Mouse (Mus musculus) heart, embryonic 10.5 days (tissue): ENCODE data around the gene Apobec2. TPM values are rescaled to one million over a fixed set of nuclear protein-coding genes. Genes with fewer than 3 reads are reported as not detected.

Experiments
- DNase-seq: peaks from one replicate; pipeline ENCODE4 v3.0.0-alpha.2; 2017; ENCODE audit warnings: low spot score
- H3K27ac ChIP-seq: fragments of 300-500 bp; sonication (generic); 2 replicates; pipeline ENCODE4 v1.5.1; 2016; ENCODE audit warnings: mild to moderate bottlenecking
- H3K27me3 ChIP-seq: fragments of 300-500 bp; sonication (generic); 2 replicates; pipeline ENCODE4 v1.6.1; 2016; ENCODE audit warnings: mild to moderate bottlenecking; ENCODE audit not compliant: poor library complexity, insufficient read depth, severe bottlenecking
- H3K36me3 ChIP-seq: fragments of 300-500 bp; sonication (generic); 2 replicates; pipeline ENCODE4 v1.6.1; 2016; ENCODE audit warnings: mild to moderate bottlenecking, moderate library complexity
- H3K4me1 ChIP-seq: fragments of 300-500 bp; sonication (generic); 2 replicates; pipeline ENCODE4 v1.6.1; 2016; ENCODE audit warnings: mild to moderate bottlenecking
- H3K4me3 ChIP-seq: fragments of 300-500 bp; sonication (generic); 2 replicates; pipeline ENCODE4 v1.5.1; 2016; ENCODE audit warnings: mild to moderate bottlenecking, moderate library complexity
- H3K9me3 ChIP-seq: fragments of 300-500 bp; sonication (generic); 2 replicates; pipeline ENCODE4 v1.6.1; 2016; ENCODE audit warnings: mild to moderate bottlenecking, moderate library complexity
- WGBS: fragments of 180-500 bp; shearing (Covaris S2); methylation state at CpG from one replicate; pipeline ENCODE4 v1.1.7; 2016; 5-methylcytosine and 5-hydroxymethylcytosine counted together
- polyA plus RNA-seq: library from polyadenylated mRNA; unstranded; fragments of >200 nt; fragmentation: Nextera tagmentation; extraction: Ambion mirVana; gene quantifications from 2 replicates; pipeline ENCODE4 v1.2.1, GENCODE M21; 2016

The Apobec2 gene
- polyA plus RNA-seq, 1 experiment from 2014 or later, result 142 TPM

DNA sequence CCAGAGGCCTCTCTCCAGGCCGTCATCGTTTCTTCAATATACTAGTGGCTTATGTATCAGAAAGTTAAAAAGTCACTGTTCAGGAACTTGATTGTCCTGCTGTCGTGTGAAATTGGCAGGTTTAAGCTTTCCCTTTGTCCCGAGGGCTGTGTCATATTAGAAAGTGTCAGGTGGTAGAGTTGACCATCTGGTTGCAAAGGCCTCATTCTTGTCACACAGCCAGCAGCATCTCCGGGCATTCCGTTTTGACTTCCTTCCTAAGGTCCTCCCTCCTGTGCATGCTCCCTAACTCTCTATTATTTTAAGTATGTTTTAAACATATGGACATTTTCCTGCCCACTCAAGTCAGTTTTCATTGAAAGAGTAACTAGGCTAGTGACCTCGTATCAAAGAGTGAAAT lies 16.7 kb downstream of the Apobec2 start:
- DNase-seq, result no peak
- no peaks in the 10 kb centered on the region for H3K27me3 ChIP-seq
- no peak overlapping the region for H3K27ac ChIP-seq
- no peaks in the 10 kb centered on the region for H3K9me3 ChIP-seq
- peaks cover 76% of the 10 kb centered on the region for H3K36me3 ChIP-seq
- 81% methylated on average over 7 of the region's 7 CpGs for WGBS
- peaks cover 29% of the 10 kb centered on the region for H3K4me1 ChIP-seq
- no peak overlapping the region for H3K4me3 ChIP-seq

DNA sequence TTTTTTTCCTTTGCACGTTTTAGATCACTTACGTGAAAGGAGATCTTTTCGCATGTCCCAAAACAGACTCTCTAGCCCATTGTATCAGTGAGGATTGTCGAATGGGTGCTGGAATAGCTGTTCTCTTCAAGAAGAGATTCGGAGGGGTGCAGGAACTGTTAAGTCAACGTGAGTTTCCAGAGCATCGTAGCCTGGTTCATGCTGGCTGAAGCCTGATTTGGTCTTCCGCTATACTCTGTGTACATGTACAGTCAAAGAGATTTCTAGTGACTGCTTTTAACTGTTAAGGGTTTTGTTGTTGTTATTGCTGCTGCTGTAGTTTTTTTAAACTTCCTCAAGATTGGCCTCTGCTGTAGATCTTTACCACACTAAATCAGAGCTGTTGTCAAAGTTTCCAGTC lies 21.5 kb downstream of the Apobec2 start:
- peak overlapping the region; percentile 99 for H3K27ac ChIP-seq

DNA sequence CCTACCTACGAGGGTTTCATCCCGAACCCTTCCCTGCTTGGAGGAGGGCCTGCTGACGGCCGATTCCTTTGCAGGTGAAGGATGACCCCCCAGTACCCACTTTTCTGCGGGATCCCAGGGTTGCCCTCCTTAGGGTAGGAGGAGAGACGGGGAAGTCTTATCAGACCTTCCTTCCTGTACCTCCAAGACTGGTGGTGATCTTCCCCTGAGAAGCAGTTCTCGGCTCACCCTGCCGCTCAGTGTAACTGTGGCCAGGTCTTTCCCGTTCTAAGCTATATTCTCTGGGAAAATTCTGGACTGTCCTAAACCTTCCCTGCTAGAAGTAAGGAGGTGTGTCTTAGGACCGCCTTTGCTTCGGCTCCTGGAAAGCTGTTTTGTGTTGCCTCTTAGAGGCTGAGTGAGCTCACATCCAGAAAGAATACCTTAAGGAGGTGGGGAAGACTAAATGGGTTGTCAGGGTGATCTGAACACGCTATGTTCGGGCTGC lies 22.4 kb downstream of the Apobec2 start:
- H3K9me3 ChIP-seq, result no peaks in the 10 kb centered on the region
- no peak for DNase-seq
- peak overlapping the region; percentile 91 for H3K4me3 ChIP-seq
- no peaks in the 10 kb centered on the region for H3K27me3 ChIP-seq
- under 1% methylated on average over 13 of the region's 13 CpGs for WGBS
- peaks cover 25% of the 10 kb centered on the region for H3K36me3 ChIP-seq
- peak overlapping the region; percentile 99 for H3K27ac ChIP-seq
- H3K4me1 ChIP-seq, result peaks cover 23% of the 10 kb centered on the region

More for the DNA sequence above, 21.5 kb downstream of the Apobec2 start:
- H3K4me1 ChIP-seq, result peaks cover 23% of the 10 kb centered on the region
- H3K9me3 ChIP-seq, result no peaks in the 10 kb centered on the region
- WGBS, result 64% methylated on average over 8 of the region's 8 CpGs
- DNase-seq, result no peak
- H3K27me3 ChIP-seq, result no peaks in the 10 kb centered on the region
- peaks cover 34% of the 10 kb centered on the region for H3K36me3 ChIP-seq
- H3K4me3 ChIP-seq, result peak overlapping the region; percentile 91

DNA sequence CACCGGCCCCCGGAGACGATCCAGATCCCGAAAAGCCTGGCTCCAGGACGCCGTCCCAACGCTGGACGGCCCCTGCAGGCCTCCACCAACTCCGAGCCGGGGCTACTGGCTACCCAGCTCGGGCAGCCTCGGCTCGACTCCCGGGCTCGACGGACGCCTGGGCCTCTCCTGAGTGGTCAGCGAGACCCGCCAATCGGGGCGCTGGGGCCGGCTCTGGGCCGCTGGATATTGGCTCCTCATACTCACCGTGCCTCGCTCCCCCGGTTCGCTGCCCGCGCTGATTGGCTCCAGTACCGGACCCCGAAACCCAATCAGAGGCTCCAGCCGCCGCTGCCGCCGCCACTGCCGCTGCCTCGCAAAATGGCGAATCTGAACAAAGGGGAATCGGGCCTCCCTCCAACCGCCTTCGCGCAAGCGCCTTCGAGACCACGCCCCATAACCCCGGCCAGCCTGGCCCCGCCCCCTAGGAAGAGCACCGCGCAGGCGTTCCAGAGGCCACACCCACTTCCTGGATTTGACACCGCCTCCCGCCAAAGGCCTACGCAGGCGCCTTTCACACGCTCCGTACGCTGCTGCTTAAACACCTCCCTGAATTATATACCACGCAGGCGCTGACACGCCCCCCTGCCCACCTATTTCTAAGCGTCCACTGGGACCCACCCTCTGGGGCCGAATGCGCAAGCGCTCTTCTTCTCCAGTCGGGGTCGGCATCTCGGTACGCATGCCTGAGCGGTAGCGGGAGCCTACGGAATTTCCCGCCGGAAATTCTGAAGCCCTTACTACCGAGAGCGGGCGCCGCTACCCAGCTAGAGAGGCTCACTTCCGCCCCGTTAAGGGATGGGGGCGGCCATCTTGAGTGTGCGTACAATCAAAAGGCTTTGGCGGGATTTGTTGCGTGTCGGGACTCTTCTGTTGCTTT lies 23.1 kb downstream of the Apobec2 start, which contains the start of the genes Nfya and Oard1:
Gene Nfya, minus strand, starts transcription at position 527 of the 919 bp plus-strand sequence.
Gene Oard1, plus strand, starts transcription at position 635 of the 919 bp plus-strand sequence.
- H3K36me3 ChIP-seq, result peaks cover 18% of the 10 kb centered on the region
- DNase-seq, result peak; percentile 100
- peaks cover 23% of the 10 kb centered on the region for H3K4me1 ChIP-seq
- H3K9me3 ChIP-seq, result no peaks in the 10 kb centered on the region
- peak within 1 kb of the TSS; percentile 91 for H3K4me3 ChIP-seq
- H3K27me3 ChIP-seq, result no peaks in the 10 kb centered on the region
- peak within 1 kb of the TSS; percentile 99 for H3K27ac ChIP-seq
- WGBS, result under 1% methylated on average over 83 of the region's 84 CpGs

DNA sequence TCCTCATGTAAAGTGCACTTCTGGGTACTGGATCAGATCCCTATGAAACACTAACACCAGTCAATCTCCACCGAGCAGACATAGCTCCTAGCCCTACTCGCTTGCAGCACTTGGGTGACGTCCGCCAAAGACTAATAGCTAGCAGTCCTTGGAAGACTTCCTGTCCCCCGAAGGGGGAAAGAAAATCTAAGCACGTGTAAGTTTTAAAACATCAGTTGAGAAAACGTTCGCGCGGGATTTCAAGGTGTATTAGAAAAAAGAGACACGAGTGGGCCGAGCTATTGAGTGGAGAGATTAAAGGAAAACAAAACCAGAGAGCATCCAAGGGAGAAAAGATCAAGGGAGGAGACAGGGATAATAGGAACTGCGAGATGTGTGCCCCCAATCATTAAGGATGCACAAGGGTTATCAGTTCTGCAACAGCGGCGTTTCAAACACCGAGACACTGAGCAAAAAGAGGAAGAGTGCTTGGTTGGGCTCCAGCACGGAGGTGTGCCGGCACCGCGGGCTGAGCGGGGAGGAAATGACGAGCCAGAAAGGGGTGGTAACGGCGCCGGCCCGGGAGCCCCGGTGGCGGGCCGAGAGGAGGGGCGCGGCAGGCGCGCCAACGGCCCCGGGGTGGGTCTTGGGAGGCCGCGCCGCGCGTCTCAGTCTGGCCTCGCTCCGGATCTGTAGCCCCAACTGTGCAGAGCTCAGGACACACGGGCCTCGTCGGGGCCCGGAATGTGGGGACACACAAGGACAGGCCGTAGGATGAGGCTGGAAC lies 24.0 kb downstream of the Apobec2 start:
- Histone ChIP-seq H3K27me3 (no peaks in the 10 kb centered on the region), H3K4me3 (peak overlapping the region; percentile 91), H3K9me3 (no peaks in the 10 kb centered on the region), H3K36me3 (peaks cover 15% of the 10 kb centered on the region), H3K27ac (peak overlapping the region; percentile 99), H3K4me1 (peaks cover 23% of the 10 kb centered on the region)
- under 1% methylated on average over 47 of the region's 47 CpGs for WGBS
- peak; percentile 93 for DNase-seq

DNA sequence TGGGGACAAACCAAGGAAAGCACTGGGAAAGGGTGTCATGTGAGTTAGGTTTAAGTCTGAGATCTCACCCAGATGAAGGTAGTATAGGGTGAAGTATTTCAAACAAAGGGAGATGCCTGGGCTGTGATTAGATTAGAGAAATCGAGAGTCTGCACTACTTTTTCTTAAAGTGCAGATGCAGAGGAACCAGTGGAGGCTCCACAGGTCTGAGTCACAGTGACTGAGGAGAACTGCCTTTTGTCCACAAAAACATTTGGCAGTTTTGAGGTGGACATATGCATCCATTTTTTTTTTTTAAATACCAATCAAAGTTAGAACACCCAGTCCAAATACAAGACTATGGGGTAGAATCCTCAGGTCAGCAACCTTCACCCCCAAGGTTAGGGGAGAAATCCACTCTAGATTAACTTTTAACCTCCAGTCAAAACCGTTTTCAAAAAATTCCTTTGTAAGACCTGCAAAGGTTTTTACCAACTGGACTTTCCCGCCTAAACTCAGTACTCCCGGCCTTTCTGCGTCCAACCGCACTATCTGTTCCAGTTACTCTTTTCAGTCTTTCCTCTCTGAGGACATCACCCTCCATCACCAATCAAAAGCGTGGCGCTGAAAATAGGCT lies 24.7 kb downstream of the Apobec2 start:
- Histone ChIP-seq H3K4me1 (peaks cover 23% of the 10 kb centered on the region), H3K27me3 (no peaks in the 10 kb centered on the region), H3K9me3 (no peaks in the 10 kb centered on the region), H3K36me3 (peaks cover 11% of the 10 kb centered on the region), H3K4me3 (peak overlapping the region; percentile 91), H3K27ac (peak overlapping the region; percentile 99)
- DNase-seq, result no peak
- WGBS, result 14% methylated on average over 8 of the region's 8 CpGs

DNA sequence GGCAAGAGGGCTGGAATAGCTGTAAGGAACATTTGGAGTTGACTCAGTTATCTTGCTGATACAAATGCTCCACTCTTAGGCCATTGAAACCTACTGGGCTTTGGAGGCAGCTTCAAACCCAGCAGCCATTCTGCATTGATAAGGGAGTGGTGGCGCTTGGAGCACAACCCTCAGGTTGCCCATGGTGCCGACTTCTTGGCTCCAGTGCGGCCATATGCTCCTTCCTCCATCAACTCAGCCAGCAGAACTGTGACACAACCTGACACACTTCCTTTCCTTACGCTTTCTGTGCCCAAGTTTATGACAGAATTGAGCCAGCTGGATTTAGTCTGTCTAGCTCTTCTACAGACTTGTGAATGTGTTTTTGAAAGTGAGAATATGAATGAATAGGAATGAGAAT lies 25.6 kb downstream of the Apobec2 start:
- peak overlapping the region; percentile 91; the same call in 1 of the 2 replicates for H3K4me3 ChIP-seq
- no peaks in the 10 kb centered on the region for H3K27me3 ChIP-seq
- 0 out of 2 replicates have a peak, but pooled peaks cover 4% of the 10 kb centered on the region for H3K36me3 ChIP-seq
- H3K27ac ChIP-seq, result no peak overlapping the region; the same call in 1 of the 2 replicates
- no peaks in the 10 kb centered on the region for H3K9me3 ChIP-seq
- WGBS, result 68% methylated on average over 4 of the region's 4 CpGs
- H3K4me1 ChIP-seq, result peaks cover 23% of the 10 kb centered on the region
- DNase-seq, result no peak

DNA sequence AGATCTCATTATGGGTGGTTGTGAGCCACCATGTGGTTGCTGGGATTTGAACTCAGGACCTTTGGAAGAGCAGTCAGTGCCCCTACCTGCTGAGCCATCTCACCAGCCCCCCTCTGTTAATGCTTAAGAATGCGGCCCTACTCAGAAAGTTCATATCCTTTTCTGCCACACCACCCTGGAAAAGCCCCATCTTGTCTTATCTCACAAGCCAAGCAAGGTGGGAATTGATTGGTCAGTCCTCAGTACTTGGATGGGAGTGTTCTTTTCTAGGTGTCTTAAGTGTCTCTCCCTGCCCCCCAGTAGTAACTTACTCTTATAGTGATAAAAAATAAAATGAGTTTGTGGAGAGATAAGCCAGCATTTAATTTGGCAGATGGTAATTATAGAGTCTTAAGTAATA lies 28.0 kb downstream of the Apobec2 start:
- 65% methylated on average over 1 of the region's 1 CpGs for WGBS
- no peaks in the 10 kb centered on the region for H3K9me3 ChIP-seq
- H3K36me3 ChIP-seq, result peaks cover 10% of the 10 kb centered on the region
- no peak overlapping the region for H3K27ac ChIP-seq
- H3K4me3 ChIP-seq, result no peak overlapping the region
- no peaks in the 10 kb centered on the region for H3K27me3 ChIP-seq
- peaks cover 22% of the 10 kb centered on the region for H3K4me1 ChIP-seq
- no peak for DNase-seq

DNA sequence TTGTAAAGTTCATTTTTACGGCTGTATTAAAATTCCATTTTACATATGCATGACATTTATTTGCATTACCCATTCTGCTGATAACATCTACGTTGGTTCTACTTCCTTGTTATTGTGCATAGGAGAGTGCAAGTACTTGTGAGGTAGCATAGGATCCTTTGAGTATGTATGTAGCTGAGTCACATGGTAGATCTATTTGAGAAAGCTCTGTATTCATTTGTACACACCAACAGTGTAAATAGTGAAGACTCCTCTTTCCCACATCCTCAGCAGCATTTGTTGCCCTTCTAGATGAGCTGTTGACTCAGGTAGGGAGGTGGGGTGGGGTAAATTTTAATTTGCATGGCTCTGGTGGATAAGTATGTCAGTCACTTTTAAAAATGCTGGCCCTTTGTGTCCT lies 28.9 kb downstream of the Apobec2 start:
- H3K9me3 ChIP-seq, result no peaks in the 10 kb centered on the region
- H3K27ac ChIP-seq, result no peak overlapping the region
- 91% methylated on average over 2 of the region's 2 CpGs for WGBS
- no peak for DNase-seq
- peaks cover 19% of the 10 kb centered on the region for H3K36me3 ChIP-seq
- no peaks in the 10 kb centered on the region for H3K27me3 ChIP-seq
- H3K4me1 ChIP-seq, result peaks cover 22% of the 10 kb centered on the region
- H3K4me3 ChIP-seq, result no peak overlapping the region

DNA sequence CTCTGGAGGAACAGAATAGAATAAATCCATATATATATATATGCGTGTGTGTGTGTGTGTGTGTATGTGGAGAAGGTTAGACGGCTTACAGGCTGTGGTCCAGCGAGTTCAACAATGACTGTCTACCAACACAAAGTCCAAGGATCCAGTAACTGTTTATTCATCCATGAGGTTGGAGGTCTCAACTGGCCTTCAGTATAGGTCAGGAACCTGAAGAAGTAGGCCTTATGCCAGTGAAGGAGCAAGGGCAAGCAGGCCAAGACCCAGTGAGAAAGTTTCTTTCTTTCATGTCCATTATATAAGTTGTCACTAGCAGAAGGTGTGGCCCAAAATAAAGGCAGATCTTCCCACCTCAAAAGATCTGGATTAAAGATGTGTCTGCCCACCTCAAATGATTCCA lies 30.0 kb downstream of the Apobec2 start:
- no peak overlapping the region for H3K27ac ChIP-seq
- H3K36me3 ChIP-seq, result peaks cover 30% of the 10 kb centered on the region
- WGBS, result 94% methylated on average over 3 of the region's 3 CpGs

DNA sequence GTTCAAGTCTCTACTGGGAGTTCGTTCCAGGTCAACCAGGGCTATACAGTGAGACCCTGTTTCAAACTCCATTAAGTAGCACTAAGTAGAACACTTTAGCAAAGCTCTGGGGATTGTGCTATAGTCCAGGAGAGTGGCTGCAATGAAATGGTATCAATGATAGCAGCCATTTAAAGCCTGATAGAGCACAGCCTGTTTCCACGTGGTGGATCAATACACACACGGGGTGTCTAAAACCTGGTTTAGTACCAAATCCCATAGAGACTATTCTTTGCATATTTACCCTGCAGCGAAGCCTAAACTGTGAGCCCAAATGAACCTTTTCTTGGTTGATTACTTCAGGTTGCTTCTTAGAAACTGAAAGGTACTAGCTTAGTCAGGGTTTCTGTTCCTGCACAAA lies 31.0 kb downstream of the Apobec2 start:
- Histone ChIP-seq H3K4me3 (no peak overlapping the region), H3K27me3 (no peaks in the 10 kb centered on the region), H3K4me1 (peaks cover 5% of the 10 kb centered on the region; the same call in 1 of the 2 replicates), H3K9me3 (no peaks in the 10 kb centered on the region), H3K27ac (no peak overlapping the region), H3K36me3 (peaks cover 40% of the 10 kb centered on the region)
- WGBS, result 92% methylated on average over 4 of the region's 4 CpGs
- no peak for DNase-seq

More for the DNA sequence above, 30.0 kb downstream of the Apobec2 start:
- Histone ChIP-seq H3K4me3 (no peak overlapping the region), H3K9me3 (no peaks in the 10 kb centered on the region), H3K4me1 (peaks cover 14% of the 10 kb centered on the region), H3K27me3 (no peaks in the 10 kb centered on the region)
- DNase-seq, result no peak

DNA sequence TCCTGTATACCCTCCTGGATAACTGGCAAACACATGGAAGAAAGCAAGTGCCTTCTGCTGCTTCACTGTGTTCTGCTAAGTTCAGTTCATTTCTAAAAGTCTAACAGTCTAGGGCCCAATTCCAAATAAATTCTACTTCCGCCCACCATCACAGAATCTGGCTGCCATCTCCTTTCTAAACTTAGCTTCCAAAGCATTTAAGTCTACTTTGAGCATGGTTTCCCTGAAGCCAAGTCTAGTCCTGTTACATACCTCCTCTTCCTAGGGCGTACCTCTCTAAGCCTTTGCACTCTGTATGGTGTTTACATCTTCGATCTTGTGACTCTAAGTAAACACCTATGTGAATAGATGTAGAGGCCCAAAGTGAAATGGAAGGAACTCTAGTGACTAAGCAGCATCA lies 40.1 kb downstream of the Apobec2 start:
- DNase-seq, result peak; percentile 19
- Histone ChIP-seq H3K4me3 (no peak overlapping the region), H3K27ac (no peak overlapping the region), H3K4me1 (no peaks in the 10 kb centered on the region), H3K27me3 (no peaks in the 10 kb centered on the region), H3K9me3 (no peaks in the 10 kb centered on the region), H3K36me3 (peaks cover 97% of the 10 kb centered on the region)
- 92% methylated on average over 3 of the region's 3 CpGs for WGBS
